Mouse (Mus musculus) cortical plate, adult 2 months (tissue): ENCODE measurements around the gene Vps13d. TPM values are rescaled to one million over a fixed set of nuclear protein-coding genes. Genes with fewer than 3 reads are reported as not detected.

Source experiments
- H3K27ac ChIP-seq: fragments of 200-500 bp; 2 replicates; pipeline ENCODE4 v1.5.1; 2012; ENCODE audit warnings: low read length, control low read depth, inconsistent platforms; ENCODE audit not compliant: insufficient read depth
- H3K4me1 ChIP-seq: fragments of 200-500 bp; 2 replicates; pipeline ENCODE4 v1.6.1; 2011; ENCODE audit warnings: low read length; ENCODE audit not compliant: control insufficient read depth, insufficient read depth
- H3K4me3 ChIP-seq: fragments of 200-500 bp; 2 replicates; pipeline ENCODE4 v1.5.1; 2011; ENCODE audit warnings: mild to moderate bottlenecking, low read length, control low read depth; ENCODE audit not compliant: insufficient read depth
- CTCF ChIP-seq: fragments of 200-500 bp; IDR thresholded peaks from 2 replicates; pipeline ENCODE4 v1.5.1; 2011; ENCODE audit warnings: mild to moderate bottlenecking, control low read depth, low read length; ENCODE audit not compliant: insufficient read depth; ENCODE audit errors: extremely low read depth
- POLR2A ChIP-seq: fragments of 200-500 bp; IDR thresholded peaks from 2 replicates; pipeline ENCODE4 v1.6.1; 2011; ENCODE audit warnings: mild to moderate bottlenecking, low read length, control low read depth; ENCODE audit not compliant: insufficient read depth; ENCODE audit errors: extremely low read depth
- polyA plus RNA-seq: library from polyadenylated mRNA; depleted of rRNA; stranded (reverse); fragments of >200 nt; gene quantifications from 2 replicates; pipeline ENCODE4 v1.2.3, GENCODE M21; 2012

Gene Vps13d
- polyA plus RNA-seq, 1 experiment: 50.2 TPM

DNA sequence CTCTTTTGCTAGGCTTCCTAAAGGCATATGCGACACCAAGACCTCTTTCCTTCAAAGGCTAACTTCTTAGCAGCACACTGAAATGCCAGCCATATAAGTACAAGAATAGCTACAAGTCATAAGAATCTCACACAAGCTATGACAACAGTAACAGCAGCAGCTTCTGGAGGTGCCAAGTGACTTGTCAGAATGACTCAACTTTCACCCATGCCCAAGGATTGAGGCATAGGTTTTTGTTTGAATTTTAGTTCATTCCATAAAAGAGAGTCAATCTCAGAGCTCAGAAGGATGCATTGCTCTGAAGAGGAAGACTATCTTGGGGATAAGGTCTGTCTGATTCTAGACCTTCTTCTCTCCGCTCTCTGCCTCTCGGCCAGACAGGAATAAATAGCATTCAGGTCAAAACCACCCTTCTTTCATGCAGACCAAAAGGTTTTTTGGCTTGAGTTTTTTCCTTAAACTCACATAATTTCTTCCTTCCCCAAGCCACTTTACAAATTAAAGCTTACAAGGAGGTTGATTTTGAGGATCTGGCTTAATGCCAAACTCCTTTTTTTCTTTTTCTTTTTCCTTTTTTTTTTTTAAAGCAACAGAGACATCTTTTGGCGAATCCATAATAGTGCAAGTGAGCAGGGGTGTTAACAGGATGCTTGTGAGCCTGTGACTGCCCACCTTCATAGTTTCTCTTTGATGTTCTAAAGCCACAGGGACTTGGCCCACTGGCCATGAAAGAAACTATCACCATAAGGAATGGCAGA is 69.2 kb downstream of the Vps13d start:
- H3K27ac ChIP-seq: peak overlapping the region; percentile 32
- no peak for TF ChIP-seq POLR2A
- no peak for TF ChIP-seq CTCF
- no peak overlapping the region for H3K4me3 ChIP-seq
- H3K4me1 ChIP-seq: peaks cover 14% of the 10 kb centered on the region

DNA sequence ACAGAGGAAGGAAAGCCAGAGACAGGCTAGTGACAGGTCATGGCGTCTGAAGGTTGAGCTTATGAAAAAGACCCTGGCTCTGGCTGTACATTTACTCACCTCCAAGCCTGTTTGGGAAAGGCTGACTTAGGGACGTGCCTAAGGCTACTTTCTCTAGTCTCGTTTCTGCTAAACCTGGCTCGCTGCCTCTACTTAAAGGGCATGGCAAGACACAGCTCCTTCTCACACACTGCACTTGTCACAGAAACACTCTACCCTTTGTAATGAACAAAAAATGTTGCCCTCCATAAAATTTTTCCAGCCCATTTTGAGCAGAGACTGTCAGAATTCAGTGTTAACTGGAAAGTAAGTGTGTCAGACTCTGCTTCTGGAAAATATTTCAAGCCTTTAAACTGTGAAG is 70.4 kb downstream of the Vps13d start:
- peak overlapping the region; percentile 6; the same call in 1 of the 2 replicates for H3K27ac ChIP-seq
- TF ChIP-seq POLR2A (no peak), CTCF (no peak)
- H3K4me1 ChIP-seq: peaks cover 13% of the 10 kb centered on the region
- no peak overlapping the region for H3K4me3 ChIP-seq

DNA sequence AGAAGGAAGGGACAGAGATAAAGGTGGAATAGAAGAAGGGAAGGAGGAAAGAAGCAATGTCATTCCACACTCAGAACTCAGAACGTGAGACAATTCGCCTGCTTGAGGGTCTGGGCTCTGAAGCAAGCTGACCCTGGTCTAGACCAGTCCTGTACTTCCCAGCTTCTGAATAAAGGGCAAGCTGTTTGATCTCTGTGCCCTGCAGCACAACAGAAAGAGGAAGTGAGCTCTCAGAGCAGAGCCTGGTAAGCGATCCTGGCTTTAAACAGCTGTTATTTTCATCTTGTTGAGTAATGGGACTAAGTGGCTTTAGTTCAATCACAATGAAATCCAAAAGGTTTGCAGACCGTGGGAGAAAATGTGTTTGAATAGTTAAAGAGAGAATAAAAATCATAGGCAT is 83.2 kb downstream of the Vps13d start:
- Histone ChIP-seq H3K4me1 (no peaks in the 10 kb centered on the region), H3K27ac (no peak overlapping the region), H3K4me3 (no peak overlapping the region)
- TF ChIP-seq CTCF (no peak), POLR2A (no peak)

GRCm38 (mm10) chr4:145110736-145111135 is 84.1 kb downstream of the Vps13d start:
- Histone ChIP-seq H3K27ac (no peak overlapping the region), H3K4me3 (no peak overlapping the region), H3K4me1 (peaks cover 2% of the 10 kb centered on the region)
- TF ChIP-seq POLR2A (no peak), CTCF (no peak)

GRCm38 (mm10) chr4:145106796-145107195 is 88.0 kb downstream of the Vps13d start:
- TF ChIP-seq CTCF (no peak), POLR2A (no peak)
- H3K27ac ChIP-seq: no peak overlapping the region
- H3K4me1 ChIP-seq: peaks cover 6% of the 10 kb centered on the region
- H3K4me3 ChIP-seq: no peak overlapping the region

- Histone ChIP-seq H3K27ac (no peak overlapping the region), H3K4me3 (no peak overlapping the region), H3K4me1 (peaks cover 6% of the 10 kb centered on the region)
- TF ChIP-seq POLR2A (no peak), CTCF (no peak)
These were observed 89.5 kb downstream of the Vps13d start for GRCm38 (mm10) chr4:145105319-145105718.

- TF ChIP-seq POLR2A (no peak), CTCF (no peak)
- Histone ChIP-seq H3K4me3 (no peak overlapping the region), H3K27ac (no peak overlapping the region), H3K4me1 (peaks cover 6% of the 10 kb centered on the region)
These were observed 89.9 kb downstream of the Vps13d start for GRCm38 (mm10) chr4:145104917-145105316.

DNA sequence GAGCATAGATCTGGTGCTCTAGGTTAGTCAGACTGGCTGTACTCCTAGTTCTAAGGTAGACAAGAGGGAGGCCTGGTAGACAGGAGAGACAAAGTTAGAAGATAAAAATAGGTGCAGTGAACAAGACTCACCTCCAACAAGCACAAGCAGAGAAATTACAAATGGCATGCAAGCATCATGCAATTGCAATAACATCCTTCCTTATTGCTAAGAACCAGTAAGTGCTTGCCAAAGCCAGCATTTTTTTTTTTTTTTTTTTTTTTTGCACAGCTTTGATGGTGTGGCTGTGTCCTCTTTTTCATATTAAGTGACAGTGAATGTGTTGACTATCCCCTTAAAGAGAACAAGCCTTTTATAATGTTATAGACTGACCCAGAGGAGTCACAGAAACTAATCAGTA is 91.2 kb downstream of the Vps13d start:
- TF ChIP-seq CTCF: no peak
- no peak for TF ChIP-seq POLR2A
- H3K27ac ChIP-seq: no peak overlapping the region
- H3K4me1 ChIP-seq: peaks cover 6% of the 10 kb centered on the region
- H3K4me3 ChIP-seq: no peak overlapping the region

GRCm38 (mm10) chr4:145101823-145102718 is 92.7 kb downstream of the Vps13d start:
- TF ChIP-seq POLR2A (no peak), CTCF (no peak)
- Histone ChIP-seq H3K4me3 (no peak overlapping the region), H3K4me1 (peaks cover 7% of the 10 kb centered on the region), H3K27ac (no peak overlapping the region)

DNA sequence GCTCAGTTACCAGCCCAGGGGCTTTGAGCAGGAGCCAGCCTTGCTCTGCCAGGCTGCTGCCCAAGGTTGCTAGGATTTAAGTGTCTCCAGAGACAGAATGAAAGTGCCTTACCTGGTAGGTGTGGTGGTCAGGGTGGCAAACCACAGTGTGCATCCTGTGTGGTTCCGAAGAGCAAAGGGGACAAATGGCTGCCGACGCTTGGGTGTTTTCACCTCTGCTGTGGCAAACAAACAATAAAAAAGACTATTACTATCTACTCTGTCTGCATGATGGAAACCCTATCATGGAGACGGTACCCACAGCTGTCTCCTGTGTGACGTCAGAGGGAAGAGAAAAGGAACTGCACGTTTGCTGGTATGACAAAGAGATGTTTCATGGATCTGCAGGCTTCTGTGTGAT is 95.0 kb downstream of the Vps13d start:
- H3K4me1 ChIP-seq: peaks cover 12% of the 10 kb centered on the region
- no peak overlapping the region for H3K27ac ChIP-seq
- TF ChIP-seq POLR2A: no peak
- TF ChIP-seq CTCF: no peak
- H3K4me3 ChIP-seq: no peak overlapping the region
